Mouse (Mus musculus) lung, embryonic 15.5 days (tissue): ENCODE measurements around the gene Gan. TPM values are rescaled to one million over a fixed set of nuclear protein-coding genes. Genes with fewer than 3 reads are reported as not detected.

ENCODE experiments used
- ATAC-seq: fragments of 200-750 bp; cut with Nextera tagmentation; 2 replicates; pipeline ENCODE4 v1.8.0; 2017; ENCODE audit warnings: moderate number of reproducible peaks, borderline replicate concordance; ENCODE audit not compliant: low FRiP score, low TSS enrichment; ENCODE audit errors: extremely low read depth
- H3K27ac ChIP-seq: fragments of 300-500 bp; sonication (generic); 2 replicates; pipeline ENCODE4 v1.5.1; 2015; ENCODE audit warnings: moderate library complexity, mild to moderate bottlenecking, inconsistent platforms
- H3K27me3 ChIP-seq: fragments of 300-500 bp; sonication (generic); 2 replicates; pipeline ENCODE4 v1.6.1; 2015; ENCODE audit warnings: inconsistent platforms
- H3K36me3 ChIP-seq: fragments of 300-500 bp; sonication (generic); 2 replicates; pipeline ENCODE4 v1.6.1; 2015; ENCODE audit warnings: inconsistent platforms
- H3K4me1 ChIP-seq: fragments of 300-500 bp; sonication (generic); 2 replicates; pipeline ENCODE4 v1.6.1; 2015; ENCODE audit warnings: inconsistent platforms
- H3K4me2 ChIP-seq: fragments of 300-500 bp; sonication (generic); 2 replicates; pipeline ENCODE4 v1.6.1; 2015; ENCODE audit warnings: inconsistent platforms, mild to moderate bottlenecking, moderate library complexity
- H3K4me3 ChIP-seq: fragments of 300-500 bp; sonication (generic); 2 replicates; pipeline ENCODE4 v1.5.1; 2015; ENCODE audit warnings: mild to moderate bottlenecking, inconsistent platforms
- H3K9ac ChIP-seq: fragments of 300-500 bp; sonication (generic); 2 replicates; pipeline ENCODE4 v1.6.1; 2015; ENCODE audit warnings: inconsistent platforms
- H3K9me3 ChIP-seq: fragments of 300-500 bp; sonication (generic); 2 replicates; pipeline ENCODE4 v1.6.1; 2016; ENCODE audit warnings: inconsistent platforms
- WGBS: fragments of 180-500 bp; shearing (Covaris S2); methylation state at CpG from one replicate; pipeline ENCODE4 v1.1.7; 2015; 5-methylcytosine and 5-hydroxymethylcytosine counted together
- polyA plus RNA-seq: library from polyadenylated mRNA; unstranded; fragments of >200 nt; fragmentation: Nextera tagmentation; extraction: Ambion mirVana; gene quantifications from 2 replicates; pipeline ENCODE4 v1.2.1, GENCODE M21; 2015

Gene Gan
- polyA plus RNA-seq, 1 experiment from 2014 or later, result 2.3 TPM

DNA sequence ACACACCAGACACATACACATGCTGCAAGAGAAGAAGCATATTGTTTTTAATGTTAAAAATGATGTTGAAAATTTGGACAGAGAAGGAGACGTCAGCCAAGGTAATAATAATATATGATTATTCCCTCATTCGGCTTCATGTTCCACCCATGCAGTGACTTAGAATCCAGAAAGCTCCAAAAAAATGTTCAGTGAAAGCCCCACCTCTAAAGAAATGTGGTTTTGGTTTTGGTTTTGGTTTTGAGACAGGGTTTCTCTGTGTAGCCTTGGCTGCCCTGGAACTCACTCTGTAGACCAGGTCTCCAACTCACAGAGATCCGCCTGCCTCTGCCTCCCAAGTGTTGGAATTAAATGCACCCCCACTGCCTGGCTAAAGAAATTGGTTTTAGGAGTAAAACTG, 32.1 kb upstream of the Gan start:
- Histone ChIP-seq H3K9me3 (no peaks in the 10 kb centered on the region), H3K9ac (no peak overlapping the region), H3K27me3 (no peaks in the 10 kb centered on the region), H3K4me1 (no peaks in the 10 kb centered on the region), H3K4me2 (no peak overlapping the region), H3K27ac (no peak overlapping the region), H3K36me3 (no peaks in the 10 kb centered on the region), H3K4me3 (no peak overlapping the region)
- ATAC-seq, result no peak
- WGBS, result 82% methylated on average over 3 of the region's 3 CpGs

DNA sequence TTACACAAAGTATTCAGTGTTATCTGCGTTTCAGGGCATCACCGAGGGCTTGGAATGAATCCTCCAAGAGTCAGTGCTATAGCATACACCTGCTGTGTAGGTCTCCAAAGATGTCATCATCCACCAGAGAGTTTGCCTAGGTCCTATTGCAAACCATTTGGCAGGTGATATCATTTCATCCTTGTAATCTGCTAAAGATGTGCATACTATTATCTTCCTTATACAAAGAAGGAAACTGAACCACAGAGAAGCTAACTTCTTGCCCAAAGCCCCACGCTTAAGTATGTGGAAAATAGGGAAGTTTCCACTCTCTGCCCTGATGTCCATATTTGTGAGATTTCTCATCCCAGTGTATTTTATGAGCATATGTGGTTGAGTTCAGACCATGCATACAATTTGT, 31.5 kb upstream of the Gan start:
- 94% methylated on average over 3 of the region's 3 CpGs for WGBS
- Histone ChIP-seq H3K27me3 (no peaks in the 10 kb centered on the region), H3K9ac (no peak overlapping the region), H3K4me3 (no peak overlapping the region), H3K36me3 (no peaks in the 10 kb centered on the region), H3K4me1 (no peaks in the 10 kb centered on the region), H3K9me3 (no peaks in the 10 kb centered on the region), H3K4me2 (no peak overlapping the region), H3K27ac (no peak overlapping the region)
- no peak for ATAC-seq

DNA sequence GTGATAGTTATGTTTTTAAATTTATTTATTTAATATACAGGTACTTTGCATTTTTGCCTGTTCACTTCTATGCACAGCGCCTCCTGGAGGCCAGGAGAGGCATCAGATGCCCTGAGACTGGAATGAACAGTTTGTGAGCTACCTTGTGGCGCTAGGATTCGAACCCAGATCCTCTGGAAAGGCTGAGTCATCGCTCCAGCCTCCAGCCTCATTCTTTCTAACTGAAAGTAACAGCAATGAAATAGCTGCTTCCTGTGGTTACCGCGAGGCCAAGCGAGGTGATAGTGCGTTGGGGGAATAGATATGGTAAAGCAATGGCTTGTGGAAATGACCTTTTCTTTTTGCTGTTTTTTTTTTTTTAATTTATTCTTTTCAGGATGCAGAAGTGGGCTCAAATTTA, 30.9 kb upstream of the Gan start:
- H3K4me1 ChIP-seq, result no peaks in the 10 kb centered on the region
- 83% methylated on average over 8 of the region's 8 CpGs for WGBS
- H3K27ac ChIP-seq, result no peak overlapping the region
- no peak overlapping the region for H3K9ac ChIP-seq
- no peaks in the 10 kb centered on the region for H3K36me3 ChIP-seq
- H3K4me2 ChIP-seq, result no peak overlapping the region
- no peak for ATAC-seq
- no peaks in the 10 kb centered on the region for H3K9me3 ChIP-seq
- no peaks in the 10 kb centered on the region for H3K27me3 ChIP-seq
- no peak overlapping the region for H3K4me3 ChIP-seq

DNA sequence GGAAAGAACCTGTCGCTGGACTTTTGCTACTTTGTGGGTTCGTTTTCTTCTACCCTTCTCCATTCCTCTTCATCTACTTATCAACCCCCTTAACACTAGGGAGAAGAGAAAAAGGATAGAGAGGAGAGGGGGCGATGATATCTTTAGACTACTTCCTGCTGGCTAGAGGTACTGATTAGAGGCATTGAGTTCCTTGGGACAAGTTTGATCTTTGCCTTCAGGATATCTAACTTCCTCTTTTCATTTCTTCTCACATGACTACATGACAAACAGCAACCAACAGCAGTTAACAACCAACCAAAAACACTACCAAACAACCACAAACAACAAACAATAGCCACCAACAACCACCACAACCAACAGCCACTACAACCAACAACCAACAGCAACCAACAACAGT, 24.2 kb upstream of the Gan start:
- Histone ChIP-seq H3K9ac (no peak overlapping the region), H3K36me3 (no peaks in the 10 kb centered on the region), H3K27me3 (no peaks in the 10 kb centered on the region), H3K27ac (no peak overlapping the region), H3K4me2 (no peak overlapping the region), H3K9me3 (no peaks in the 10 kb centered on the region), H3K4me1 (peaks cover 5% of the 10 kb centered on the region; the same call in 1 of the 2 replicates), H3K4me3 (no peak overlapping the region)
- ATAC-seq, result no peak
- WGBS, result 74% methylated on average over 3 of the region's 3 CpGs

DNA sequence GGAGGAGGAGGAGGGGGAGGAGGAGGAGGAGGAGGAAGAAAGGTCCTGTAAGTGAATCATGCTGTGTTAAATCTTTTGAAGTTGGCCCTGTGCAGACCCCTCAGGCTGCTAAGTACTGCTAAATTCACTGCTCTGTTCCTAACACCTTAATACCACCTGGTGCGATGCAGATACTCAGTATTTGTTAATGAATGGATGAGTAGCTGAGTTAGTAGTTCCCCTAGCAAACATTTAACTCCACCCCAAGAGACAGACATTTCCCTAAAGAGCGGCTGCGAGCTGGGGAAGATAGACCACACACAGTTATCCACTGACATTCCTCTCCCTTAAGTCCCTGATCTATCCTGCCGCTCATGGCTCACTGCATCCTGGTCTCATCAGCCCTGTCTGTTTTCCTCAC, 21.6 kb upstream of the Gan start:
- Histone ChIP-seq H3K4me1 (peaks cover 5% of the 10 kb centered on the region; the same call in 1 of the 2 replicates), H3K4me2 (no peak overlapping the region), H3K36me3 (no peaks in the 10 kb centered on the region), H3K4me3 (no peak overlapping the region), H3K27me3 (no peaks in the 10 kb centered on the region), H3K9me3 (no peaks in the 10 kb centered on the region), H3K27ac (no peak overlapping the region), H3K9ac (no peak overlapping the region)
- ATAC-seq, result no peak
- WGBS, result 11% methylated on average over 4 of the region's 4 CpGs

DNA sequence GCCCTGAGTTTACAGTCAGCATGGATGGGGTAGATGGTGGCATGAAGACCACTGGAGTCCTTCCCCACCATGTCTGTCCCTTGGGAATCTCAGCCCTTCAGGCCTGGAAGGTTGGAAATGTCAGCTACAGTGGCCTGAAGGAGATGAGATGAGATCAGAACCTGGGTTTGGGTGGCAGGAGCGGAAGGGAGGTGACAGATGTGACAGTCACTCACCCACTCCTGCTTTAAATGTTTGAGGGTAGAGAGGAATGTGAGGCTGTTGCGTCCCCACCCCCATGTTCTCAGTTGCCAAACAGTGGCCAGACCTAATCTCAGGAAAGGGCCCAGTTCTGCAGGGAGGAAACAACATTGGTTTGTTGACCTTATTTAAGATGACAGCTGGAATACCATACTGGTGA, 21.2 kb upstream of the Gan start:
- H3K4me3 ChIP-seq, result no peak overlapping the region
- peaks cover 5% of the 10 kb centered on the region; the same call in 1 of the 2 replicates for H3K4me1 ChIP-seq
- ATAC-seq, result no peak
- H3K4me2 ChIP-seq, result no peak overlapping the region
- H3K27ac ChIP-seq, result no peak overlapping the region
- no peak overlapping the region for H3K9ac ChIP-seq
- H3K27me3 ChIP-seq, result no peaks in the 10 kb centered on the region
- 10% methylated on average over 2 of the region's 2 CpGs for WGBS
- H3K9me3 ChIP-seq, result no peaks in the 10 kb centered on the region
- no peaks in the 10 kb centered on the region for H3K36me3 ChIP-seq

DNA sequence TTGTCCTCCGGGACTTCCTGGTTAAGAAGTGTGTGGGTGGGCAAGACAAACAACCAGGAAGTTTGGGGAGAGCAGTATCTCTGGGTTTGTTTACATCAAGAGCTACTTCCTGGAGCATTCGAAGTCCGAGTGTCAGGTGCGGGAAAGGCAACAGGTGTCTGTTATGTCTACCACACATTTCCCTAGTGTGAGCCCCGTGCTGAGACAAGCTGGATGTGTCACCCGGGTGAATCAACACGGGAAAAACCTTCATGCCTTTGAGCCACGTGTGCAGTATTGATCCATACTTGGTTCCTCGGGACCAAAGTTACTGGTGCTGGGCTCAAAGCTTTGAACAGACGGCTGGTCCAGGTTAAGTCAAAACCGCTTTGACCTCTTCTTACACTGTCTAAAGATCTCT, 20.6 kb upstream of the Gan start:
- Histone ChIP-seq H3K9ac (no peak overlapping the region), H3K27me3 (no peaks in the 10 kb centered on the region), H3K9me3 (no peaks in the 10 kb centered on the region), H3K27ac (no peak overlapping the region), H3K36me3 (no peaks in the 10 kb centered on the region), H3K4me3 (no peak overlapping the region), H3K4me1 (peaks cover 5% of the 10 kb centered on the region; the same call in 1 of the 2 replicates), H3K4me2 (no peak overlapping the region)
- no peak for ATAC-seq
- WGBS, result 27% methylated on average over 11 of the region's 11 CpGs

DNA sequence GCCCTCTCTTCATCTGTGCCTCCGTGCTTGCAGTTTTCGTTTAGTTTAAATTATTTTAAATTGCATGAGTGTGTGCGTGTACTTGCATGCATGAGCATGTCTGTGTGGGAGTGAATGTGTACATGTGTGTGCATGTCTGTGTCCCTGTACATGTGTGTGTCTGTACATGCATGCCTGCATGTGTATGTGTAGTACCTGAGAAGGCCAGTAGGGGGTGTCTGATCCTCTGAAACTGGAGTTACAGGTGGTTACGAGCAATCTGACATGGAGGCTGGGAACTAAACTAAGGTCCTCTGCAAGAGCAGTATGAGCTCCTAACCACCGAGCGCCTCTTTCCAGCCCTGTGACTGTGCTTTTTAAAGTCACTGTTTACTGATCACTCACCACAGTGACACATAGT, 9.4 kb upstream of the Gan start:
- H3K27ac ChIP-seq, result no peak overlapping the region
- 85% methylated on average over 6 of the region's 6 CpGs for WGBS
- no peak for ATAC-seq
- no peaks in the 10 kb centered on the region for H3K9me3 ChIP-seq
- no peak overlapping the region for H3K4me3 ChIP-seq
- no peaks in the 10 kb centered on the region for H3K4me1 ChIP-seq
- no peaks in the 10 kb centered on the region; the same call in 1 of the 2 replicates for H3K27me3 ChIP-seq
- no peak overlapping the region for H3K4me2 ChIP-seq
- no peaks in the 10 kb centered on the region for H3K36me3 ChIP-seq
- H3K9ac ChIP-seq, result no peak overlapping the region

DNA sequence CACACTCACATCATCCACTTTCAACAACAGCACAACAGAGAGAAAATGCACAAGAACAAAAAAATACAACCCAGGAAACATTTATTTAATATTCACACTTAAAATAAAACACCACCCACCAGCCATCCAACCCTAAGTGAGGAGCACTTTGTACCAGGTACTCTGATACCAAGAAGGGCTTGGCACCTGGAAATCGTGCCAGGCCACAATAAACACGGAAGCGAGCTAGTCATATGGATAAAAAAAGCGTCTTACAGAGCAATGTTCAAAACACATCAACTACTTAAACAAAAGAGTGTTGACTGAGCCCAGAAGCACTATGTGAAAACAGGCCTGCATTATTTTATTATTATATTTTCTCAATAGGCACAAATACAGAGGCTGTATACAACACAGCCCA, 1.8 kb upstream of the Gan start:
- peaks cover 22% of the 10 kb centered on the region for H3K4me1 ChIP-seq
- peak overlapping the region; percentile 93 for H3K4me2 ChIP-seq
- H3K9me3 ChIP-seq, result no peaks in the 10 kb centered on the region
- 88% methylated on average over 4 of the region's 4 CpGs for WGBS
- no peak overlapping the region for H3K9ac ChIP-seq
- no peak overlapping the region for H3K27ac ChIP-seq
- no peak for ATAC-seq
- H3K36me3 ChIP-seq, result no peaks in the 10 kb centered on the region
- H3K27me3 ChIP-seq, result no peaks in the 10 kb centered on the region; the same call in 1 of the 2 replicates
- H3K4me3 ChIP-seq, result no peak overlapping the region; the same call in 1 of the 2 replicates

DNA sequence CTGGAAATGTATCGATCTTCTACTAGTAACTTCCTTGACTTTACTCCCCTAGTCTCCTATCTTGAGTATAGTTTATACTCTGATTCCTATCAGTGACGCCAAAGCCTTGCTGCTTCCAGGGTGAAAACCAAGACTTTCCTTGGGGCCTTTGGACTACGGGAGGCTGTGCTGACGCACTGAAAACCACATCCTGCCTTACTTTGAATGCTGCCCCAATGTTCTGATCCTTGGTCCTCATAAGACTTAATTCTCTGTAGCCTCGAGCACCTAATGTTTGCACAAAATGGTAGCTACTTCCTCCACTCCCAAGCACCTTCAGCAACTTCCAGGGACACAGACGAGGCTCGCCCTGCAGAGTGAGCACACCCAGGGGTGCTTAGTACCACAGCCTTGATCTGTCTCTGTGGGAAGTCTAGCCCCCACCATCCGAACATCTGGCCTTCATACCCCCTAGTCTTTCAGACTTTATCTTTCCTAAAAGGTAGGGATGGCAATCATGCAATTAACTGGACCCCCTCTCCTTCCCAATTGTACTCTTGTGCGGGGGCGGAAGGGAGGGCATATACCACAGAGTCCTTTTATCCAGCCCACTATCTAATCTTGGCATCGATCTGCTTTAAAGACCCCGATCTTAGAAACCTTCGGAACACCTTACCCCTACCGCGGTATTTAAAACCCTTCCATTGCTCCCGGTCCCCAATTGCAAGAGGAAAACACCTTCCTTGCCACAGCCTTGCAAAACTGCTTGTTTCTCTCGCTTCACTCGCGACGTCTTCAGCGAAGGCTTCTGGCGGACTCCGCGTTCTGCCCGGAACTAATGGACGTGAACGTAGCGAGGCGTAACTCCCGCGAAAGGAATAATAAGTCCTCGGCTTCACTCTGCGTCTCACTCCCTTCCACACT, 818 bp upstream of the Gan start:
- Histone ChIP-seq H3K27ac (peak overlapping the region; percentile 87), H3K4me1 (peaks cover 22% of the 10 kb centered on the region), H3K4me3 (peak overlapping the region; percentile 89), H3K27me3 (no peaks in the 10 kb centered on the region), H3K9ac (peak overlapping the region; percentile 72), H3K4me2 (peak overlapping the region; percentile 93), H3K36me3 (no peaks in the 10 kb centered on the region), H3K9me3 (no peaks in the 10 kb centered on the region)
- WGBS, result 9% methylated on average over 33 of the region's 33 CpGs
- ATAC-seq, result peak; percentile 24; the same call in 1 of the 2 replicates

DNA sequence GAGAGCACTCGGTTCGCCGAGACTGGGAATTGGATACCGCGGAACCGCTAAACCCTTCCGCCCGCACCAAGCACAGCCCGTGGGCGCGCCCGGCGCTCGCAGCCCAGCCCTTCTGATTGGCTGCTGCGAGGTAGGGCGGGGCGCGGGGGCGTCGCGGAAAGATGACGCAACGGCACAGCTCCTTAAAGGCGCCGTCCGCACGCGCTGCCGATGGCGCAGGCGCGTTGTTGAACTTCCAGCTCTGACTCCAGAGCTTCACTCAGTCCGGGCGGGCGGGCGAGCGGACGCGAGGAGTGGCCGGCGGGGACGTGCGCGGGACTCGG, 205 bp upstream of the Gan start:
- H3K36me3 ChIP-seq, result no peaks in the 10 kb centered on the region
- peak overlapping the region; percentile 87 for H3K27ac ChIP-seq
- no peaks in the 10 kb centered on the region for H3K9me3 ChIP-seq
- peak overlapping the region; percentile 93 for H3K4me2 ChIP-seq
- H3K4me1 ChIP-seq, result peaks cover 22% of the 10 kb centered on the region
- WGBS, result under 1% methylated on average over 30 of the region's 45 CpGs
- ATAC-seq, result peak; percentile 96
- H3K4me3 ChIP-seq, result peak overlapping the region; percentile 89
- peak overlapping the region; percentile 90 for H3K9ac ChIP-seq
- no peaks in the 10 kb centered on the region for H3K27me3 ChIP-seq

DNA sequence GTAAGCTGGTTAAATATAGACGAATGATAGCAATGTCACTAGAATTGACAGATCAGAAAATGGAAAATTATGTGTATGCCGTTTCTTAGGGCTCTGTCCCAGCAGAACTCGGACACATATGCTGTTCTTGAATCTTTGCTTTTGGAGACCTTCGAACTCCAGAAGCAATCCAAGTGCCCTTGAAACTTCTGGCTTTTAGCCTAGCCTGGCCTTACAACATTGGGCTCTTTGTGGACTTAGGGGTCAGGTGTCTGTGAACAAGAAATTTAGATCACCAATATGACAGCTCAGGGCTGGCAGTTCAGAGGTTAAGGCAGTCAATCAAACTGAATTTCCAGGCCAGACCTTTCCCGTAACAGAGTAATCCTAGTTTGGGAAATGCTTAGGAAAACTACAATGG, 1.1 kb downstream of the Gan start:
- H3K9ac ChIP-seq, result peak overlapping the region; percentile 90
- H3K4me2 ChIP-seq, result peak overlapping the region; percentile 93
- WGBS, result 42% methylated on average over 5 of the region's 5 CpGs
- no peak overlapping the region for H3K27ac ChIP-seq
- no peak for ATAC-seq
- no peaks in the 10 kb centered on the region for H3K9me3 ChIP-seq
- H3K4me1 ChIP-seq, result peaks cover 22% of the 10 kb centered on the region
- H3K36me3 ChIP-seq, result no peaks in the 10 kb centered on the region
- no peaks in the 10 kb centered on the region for H3K27me3 ChIP-seq
- H3K4me3 ChIP-seq, result peak overlapping the region; percentile 89
